Mouse (Mus musculus) embryo, embryonic 9.5 days (tissue): ENCODE data around the gene Peli3.
A peak's percentile ranks its signal among the peaks of the same experiment; 100 is the strongest.

ENCODE experiments used
- DNase-seq: peaks from one replicate; pipeline ENCODE4 v3.0.0-alpha.2; 2017; ENCODE audit errors: extremely low spot score

Gene Peli3

DNA sequence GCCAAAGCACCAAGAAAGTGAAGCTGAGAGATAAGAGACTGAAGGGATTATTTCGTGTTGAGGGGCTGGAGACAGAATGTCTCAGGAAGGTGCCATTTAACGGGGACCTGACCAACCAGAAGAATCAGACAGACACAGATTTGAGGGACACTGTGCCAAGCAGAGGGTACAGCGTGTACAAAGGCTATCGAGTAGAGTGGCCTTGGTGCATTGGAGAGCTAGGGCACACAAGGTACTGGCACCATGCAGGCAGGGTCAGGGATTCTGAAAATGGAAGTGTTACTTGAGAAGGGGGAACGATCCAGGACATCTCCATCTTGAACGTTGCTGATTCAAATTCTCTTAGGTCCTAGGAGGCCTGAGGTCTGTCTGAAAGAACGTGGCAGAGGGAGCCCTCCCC, 33.6 kb downstream of the Peli3 start:
- no peak for DNase-seq

DNA sequence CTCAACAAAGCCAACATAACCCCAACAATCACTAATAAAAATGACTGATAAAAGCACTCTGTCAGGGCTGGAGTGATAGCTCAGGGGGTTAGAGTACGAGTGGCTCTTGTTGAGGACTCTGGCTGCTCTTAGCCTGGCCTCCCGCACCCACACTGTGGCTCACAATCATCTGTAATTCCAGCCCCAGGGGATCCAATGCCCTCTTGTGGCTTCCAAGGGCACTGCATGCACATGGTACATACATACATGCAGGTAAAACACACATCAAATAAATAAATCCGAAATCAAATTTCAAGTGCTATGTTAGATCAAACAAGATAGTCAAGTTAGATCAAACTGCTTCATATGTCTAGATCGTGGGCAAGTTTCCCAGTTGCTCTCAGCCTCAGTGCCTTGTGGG, 34.8 kb downstream of the Peli3 start:
- no peak for DNase-seq

GRCm38 (mm10) chr19:4905979-4906794, 36.7 kb downstream of the Peli3 start, which contains the start of gene Bbs1:
Gene Bbs1 (minus strand): TSS chr19:4906628.
- peak; percentile 86 for DNase-seq

GRCm38 (mm10) chr19:4899888-4900287, 43.0 kb downstream of the Peli3 start:
- no peak for DNase-seq

GRCm38 (mm10) chr19:4898972-4899371, 44.0 kb downstream of the Peli3 start:
- no peak for DNase-seq

DNA sequence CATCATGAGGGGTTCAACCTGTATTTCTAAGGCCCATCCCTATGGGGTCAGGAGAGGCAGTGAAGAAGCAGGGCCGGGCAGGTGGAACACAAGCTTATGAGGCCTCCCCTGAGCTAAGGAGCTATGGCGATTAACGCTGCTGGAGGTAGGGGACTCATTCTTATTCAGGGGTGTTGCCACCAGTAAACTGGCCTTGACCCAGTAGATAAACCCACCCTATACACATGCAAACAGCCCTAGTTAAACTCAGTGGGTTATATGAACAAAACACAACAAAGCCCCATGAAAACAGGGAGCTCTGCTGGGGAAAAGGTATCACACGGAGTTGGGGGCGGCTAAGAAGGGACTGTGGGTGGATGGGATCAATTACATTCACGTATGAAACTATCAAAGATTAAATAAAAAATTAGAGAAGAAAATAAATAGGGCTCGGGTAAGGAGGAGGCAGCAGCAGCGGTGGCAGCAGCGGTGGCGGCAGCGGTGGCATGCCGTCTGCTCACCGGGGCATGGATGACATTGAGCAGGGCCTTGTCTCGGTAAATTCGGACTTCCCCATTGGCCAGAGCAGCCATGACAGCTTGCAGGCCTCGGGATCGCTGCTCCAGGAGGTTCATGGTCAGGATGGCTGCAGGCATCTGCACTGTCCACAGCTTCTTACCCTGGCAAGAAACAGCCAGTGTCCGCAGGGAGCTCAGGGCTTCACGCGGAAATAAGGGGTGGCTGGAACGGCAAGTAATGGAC, 46.0 kb downstream of the Peli3 start:
- no peak for DNase-seq

- no peak for DNase-seq
These were observed 51.1 kb downstream of the Peli3 start for GRCm38 (mm10) chr19:4891798-4892197.

- no peak for DNase-seq
These were observed 53.1 kb downstream of the Peli3 start for GRCm38 (mm10) chr19:4889791-4890190.

- DNase-seq, result no peak
These were observed 59.0 kb downstream of the Peli3 start for GRCm38 (mm10) chr19:4883961-4884360.
